Mouse (Mus musculus) liver, postnatal 0 days (tissue): ENCODE results near the gene Rasgrp2. TPM values are rescaled to one million over a fixed set of nuclear protein-coding genes. Genes with fewer than 3 reads are reported as not detected.

Experiments used
- ATAC-seq: fragments of 200-750 bp; cut with Nextera tagmentation; 2 replicates; pipeline ENCODE4 v1.8.0; 2017; ENCODE audit warnings: mild to moderate bottlenecking, moderate library complexity
- DNase-seq: peaks from one replicate; pipeline ENCODE4 v3.0.0-alpha.2; 2016
- H3K27ac ChIP-seq: fragments of 300-500 bp; sonication (generic); 2 replicates; pipeline ENCODE4 v1.5.1; 2014; ENCODE audit warnings: antibody characterized with exemption, moderate library complexity, mild to moderate bottlenecking, low read depth
- H3K27me3 ChIP-seq: fragments of 300-500 bp; sonication (generic); 2 replicates; pipeline ENCODE4 v1.6.1; 2014; ENCODE audit warnings: low read length, control low read depth, mixed read lengths; ENCODE audit not compliant: insufficient read depth
- H3K36me3 ChIP-seq: fragments of 300-500 bp; sonication (generic); replicated peaks from 2 replicates; pipeline ENCODE4 v1.6.1; 2014; ENCODE audit warnings: mild to moderate bottlenecking, control low read depth, low read length, moderate library complexity, mixed read lengths; ENCODE audit not compliant: insufficient read depth
- H3K4me1 ChIP-seq: fragments of 300-500 bp; sonication (generic); 2 replicates; pipeline ENCODE4 v1.6.1; 2014; ENCODE audit warnings: antibody characterized with exemption, mild to moderate bottlenecking, control low read depth; ENCODE audit not compliant: insufficient read depth
- H3K4me2 ChIP-seq: fragments of 300-500 bp; sonication (generic); 2 replicates; pipeline ENCODE4 v1.6.1; 2014; ENCODE audit warnings: low read depth, mild to moderate bottlenecking, low read length, moderate library complexity, mixed read lengths
- H3K4me3 ChIP-seq: fragments of 300-500 bp; sonication (generic); 2 replicates; pipeline ENCODE4 v1.5.1; 2014; ENCODE audit warnings: low read depth, low read length
- H3K9ac ChIP-seq: fragments of 300-500 bp; sonication (generic); replicated peaks from 2 replicates; pipeline ENCODE4 v1.6.1; 2014; ENCODE audit warnings: mild to moderate bottlenecking, moderate library complexity
- H3K9me3 ChIP-seq: fragments of 300-500 bp; sonication (generic); 2 replicates; pipeline ENCODE4 v1.6.1; 2016; ENCODE audit warnings: mild to moderate bottlenecking, control low read depth, low read length, mixed read lengths
- CTCF ChIP-seq: sonication (generic); IDR thresholded peaks from 2 replicates; pipeline ENCODE4 v1.5.1; 2016; ENCODE audit warnings: antibody characterized with exemption, low read depth
- EP300 ChIP-seq: IDR thresholded peaks from 2 replicates; pipeline ENCODE4 v1.6.1; 2016; ENCODE audit warnings: antibody characterized with exemption, low read depth, mild to moderate bottlenecking
- WGBS: fragments of 180-500 bp; shearing (Covaris S2); extraction: QIAGEN DNeasy Blood & Tissue Kit; methylation state at CpG from one replicate; pipeline ENCODE4 v1.1.7; 2014; ENCODE audit not compliant: insufficient replicate concordance; 5-methylcytosine and 5-hydroxymethylcytosine counted together
- polyA plus RNA-seq: library from polyadenylated mRNA; unstranded; fragments of >200 nt; fragmentation: Nextera tagmentation; extraction: Ambion mirVana; gene quantifications from 2 replicates; pipeline ENCODE4 v1.2.1, GENCODE M21; 2015

Rasgrp2 gene
- polyA plus RNA-seq, 1 experiment from 2014 or later = 90.7 TPM

DNA sequence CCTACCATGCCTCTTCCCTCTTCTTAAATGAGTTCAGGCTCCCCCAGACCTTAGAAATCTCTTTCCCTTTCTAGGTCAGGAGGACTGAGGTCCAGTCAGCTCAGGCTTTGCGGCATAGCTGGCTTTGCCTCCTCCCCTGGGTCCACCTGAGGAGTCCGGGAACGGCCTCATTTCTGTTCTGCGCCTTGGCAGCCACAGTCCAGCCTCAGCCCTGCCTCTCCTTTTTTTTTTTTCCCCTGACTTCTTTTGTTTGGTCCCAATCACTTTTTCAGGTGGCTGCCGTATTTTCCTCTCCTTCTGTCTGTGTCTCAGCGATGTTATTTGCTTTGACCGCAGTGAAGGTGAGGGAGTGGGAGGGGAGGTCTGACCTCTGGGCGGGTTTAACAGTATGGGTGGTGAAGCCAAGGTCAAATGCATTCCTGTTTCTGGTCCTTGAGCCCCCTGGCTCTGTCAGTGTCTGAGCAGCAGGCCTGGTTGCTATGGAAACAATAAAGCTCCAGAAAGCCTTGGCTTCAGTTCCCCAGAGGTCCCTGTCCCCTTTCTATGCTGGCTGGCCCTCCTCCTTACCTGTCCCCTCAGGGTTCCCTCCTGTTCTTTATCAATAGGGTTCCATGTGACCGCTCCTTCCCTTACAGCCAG is 53.7 kb downstream of the Rasgrp2 start:
- Histone ChIP-seq H3K9ac (no peak overlapping the region), H3K4me2 (no peak overlapping the region), H3K9me3 (no peaks in the 10 kb centered on the region), H3K36me3 (no peaks in the 10 kb centered on the region), H3K27ac (no peak overlapping the region), H3K4me1 (peaks cover 6% of the 10 kb centered on the region; the same call in 1 of the 2 replicates), H3K4me3 (no peak overlapping the region), H3K27me3 (0 out of 2 replicates have a peak, but pooled peaks cover 5% of the 10 kb centered on the region)
- DNase-seq = no peak
- ATAC-seq = no peak
- 68% methylated on average over 9 of the region's 9 CpGs for WGBS
- TF ChIP-seq EP300 (no peak), CTCF (no peak)

DNA sequence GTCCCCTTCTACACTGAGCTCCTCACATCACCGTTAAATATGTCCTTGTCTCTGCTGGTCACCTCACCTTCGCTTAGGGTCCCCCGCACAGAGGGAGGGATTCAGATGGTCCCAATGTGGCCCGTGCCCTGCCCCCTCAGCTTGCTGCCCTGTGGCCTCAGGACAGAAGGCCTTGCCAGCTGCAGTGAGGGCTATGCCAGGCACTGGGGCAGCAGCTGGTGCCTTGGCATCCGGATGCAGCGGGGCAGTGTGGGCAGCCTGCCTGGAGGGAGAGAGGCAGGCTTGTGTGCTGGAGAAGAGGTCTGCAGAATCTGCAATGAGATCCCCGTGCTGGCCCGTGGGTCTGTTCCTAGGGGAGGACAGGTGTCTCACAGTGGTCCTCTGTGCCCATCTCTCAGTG is 54.2 kb downstream of the Rasgrp2 start:
- ATAC-seq (no peak), DNase-seq (no peak)
- no peak overlapping the region for H3K9ac ChIP-seq
- H3K4me2 ChIP-seq = no peak overlapping the region
- 0 out of 2 replicates have a peak, but pooled peaks cover 5% of the 10 kb centered on the region for H3K27me3 ChIP-seq
- 70% methylated on average over 8 of the region's 8 CpGs for WGBS
- H3K4me3 ChIP-seq = no peak overlapping the region
- H3K9me3 ChIP-seq = no peaks in the 10 kb centered on the region
- peaks cover 1% of the 10 kb centered on the region; the same call in 1 of the 2 replicates for H3K4me1 ChIP-seq
- TF ChIP-seq CTCF (no peak), EP300 (no peak)
- no peaks in the 10 kb centered on the region for H3K36me3 ChIP-seq
- no peak overlapping the region for H3K27ac ChIP-seq

DNA sequence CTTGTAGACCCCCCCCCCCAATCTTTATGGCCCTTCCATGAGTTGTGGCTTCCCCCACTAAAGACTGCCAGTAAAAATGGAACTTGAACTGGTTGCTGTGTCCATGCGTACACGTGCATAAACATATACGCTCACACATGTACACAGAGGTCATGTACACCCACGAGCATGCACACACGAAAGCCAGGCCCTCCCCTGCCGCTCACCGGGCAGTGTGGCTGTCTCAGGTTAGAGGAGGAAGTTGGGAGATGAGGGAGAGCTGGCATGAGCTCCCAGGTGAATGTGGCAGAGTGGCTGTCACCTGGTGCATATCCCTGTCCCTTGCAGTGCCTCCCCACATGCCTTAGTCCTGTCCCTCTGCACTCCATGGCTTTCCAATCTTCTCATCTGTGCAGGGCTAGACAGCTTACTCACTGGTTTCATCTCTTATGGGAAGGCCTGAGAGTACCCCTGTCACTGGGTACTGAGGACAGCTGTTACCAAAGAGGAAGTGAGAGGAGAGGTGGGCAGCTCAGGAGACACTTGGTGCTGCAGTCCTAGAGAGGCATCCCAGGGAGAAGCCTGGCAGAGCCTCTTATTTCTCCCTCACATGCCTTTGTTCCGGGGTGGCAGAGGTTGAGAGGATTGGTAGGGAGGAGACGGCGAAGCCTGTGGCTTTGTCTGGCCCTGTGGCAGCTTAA is 55.0 kb downstream of the Rasgrp2 start:
- H3K9me3 ChIP-seq = no peaks in the 10 kb centered on the region
- no peak for DNase-seq

DNA sequence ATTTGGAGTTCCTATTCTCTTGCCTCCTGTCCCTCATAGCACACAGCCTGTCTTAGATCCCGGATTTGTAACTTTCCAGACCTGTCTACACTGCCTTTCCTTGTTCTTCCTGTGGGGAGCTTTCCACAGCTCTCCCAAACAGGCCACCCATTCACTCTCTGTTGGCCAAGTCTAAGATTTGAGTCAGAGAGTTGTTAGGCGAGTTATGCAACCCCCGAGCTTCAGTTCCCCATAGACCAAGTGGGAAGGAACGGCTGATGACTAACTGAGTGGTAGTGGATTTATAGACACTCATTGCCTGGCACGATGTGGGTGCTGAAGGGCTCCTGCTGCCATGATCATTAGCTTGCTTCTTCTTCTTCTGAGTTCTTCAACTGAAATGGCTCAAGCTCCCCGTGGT is 60.4 kb downstream of the Rasgrp2 start:
- no peaks in the 10 kb centered on the region for H3K36me3 ChIP-seq
- H3K4me2 ChIP-seq = no peak overlapping the region
- no peak overlapping the region for H3K4me3 ChIP-seq
- no peak overlapping the region for H3K9ac ChIP-seq
- no peaks in the 10 kb centered on the region for H3K9me3 ChIP-seq
- WGBS = 61% methylated on average over 6 of the region's 6 CpGs
- H3K27me3 ChIP-seq = no peaks in the 10 kb centered on the region
- no peak overlapping the region for H3K27ac ChIP-seq
- no peak for TF ChIP-seq CTCF
- TF ChIP-seq EP300 = no peak
- no peaks in the 10 kb centered on the region for H3K4me1 ChIP-seq
- DNase-seq (no peak), ATAC-seq (no peak)

More for the DNA sequence above, 55.0 kb downstream of the Rasgrp2 start:
- WGBS = 56% methylated on average over 10 of the region's 10 CpGs
- Histone ChIP-seq H3K27ac (no peak overlapping the region), H3K4me2 (no peak overlapping the region), H3K4me1 (no peaks in the 10 kb centered on the region), H3K4me3 (no peak overlapping the region), H3K27me3 (0 out of 2 replicates have a peak, but pooled peaks cover 5% of the 10 kb centered on the region), H3K36me3 (no peaks in the 10 kb centered on the region), H3K9ac (no peak overlapping the region)
- no peak for TF ChIP-seq CTCF
- TF ChIP-seq EP300 = no peak
- no peak for ATAC-seq

GRCm38 (mm10) chr19:6462841-6463240 is 63.7 kb downstream of the Rasgrp2 start:
- no peaks in the 10 kb centered on the region for H3K36me3 ChIP-seq
- H3K27me3 ChIP-seq = no peaks in the 10 kb centered on the region
- H3K4me3 ChIP-seq = no peak overlapping the region
- no peaks in the 10 kb centered on the region for H3K4me1 ChIP-seq
- 54% methylated on average over 6 of the region's 6 CpGs for WGBS
- H3K9me3 ChIP-seq = no peaks in the 10 kb centered on the region
- no peak for DNase-seq
- no peak overlapping the region for H3K9ac ChIP-seq
- no peak overlapping the region for H3K27ac ChIP-seq
- no peak overlapping the region for H3K4me2 ChIP-seq
- ATAC-seq = no peak
- no peak for TF ChIP-seq EP300
- TF ChIP-seq CTCF = no peak

DNA sequence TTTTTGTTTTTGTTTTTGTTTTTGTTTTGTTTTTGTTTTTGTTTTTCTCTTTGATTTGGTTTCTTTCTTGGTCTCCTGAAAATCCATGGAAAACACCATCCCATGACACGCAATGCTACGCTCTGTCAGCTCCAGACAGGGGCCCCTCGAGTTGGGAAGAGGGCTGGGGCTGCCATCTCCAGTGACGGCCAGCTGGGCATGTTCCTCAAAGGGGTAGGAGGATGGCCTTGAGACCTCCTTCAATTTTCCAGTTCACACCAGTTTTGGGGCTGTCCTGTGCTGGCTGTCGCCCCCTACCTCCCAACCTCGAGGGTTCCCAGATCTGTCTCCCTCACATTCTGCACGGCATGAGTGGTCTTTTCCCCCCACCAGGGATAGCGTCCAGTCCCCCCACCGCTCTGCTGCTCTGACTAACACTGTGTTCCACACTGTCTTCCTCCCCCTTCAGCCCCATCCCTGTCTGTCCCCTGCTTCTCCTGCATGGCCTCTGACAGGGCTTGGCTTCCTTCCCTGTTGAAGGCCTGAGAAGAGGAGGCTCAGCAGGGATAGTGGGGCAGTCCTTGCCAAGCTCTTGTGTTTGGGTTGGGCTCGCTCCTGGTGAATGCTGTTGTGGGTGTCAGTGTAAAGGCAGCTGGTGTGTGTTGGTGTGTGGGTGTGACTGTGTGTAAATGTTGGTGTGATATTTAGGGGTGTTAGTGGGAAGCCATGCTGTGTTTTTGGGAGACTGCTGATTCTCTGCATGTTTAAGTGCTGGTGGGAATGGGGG is 65.3 kb downstream of the Rasgrp2 start:
- TF ChIP-seq EP300 (no peak), CTCF (no peak)
- no peak overlapping the region for H3K27ac ChIP-seq
- DNase-seq (no peak), ATAC-seq (no peak)
- H3K4me3 ChIP-seq = no peak overlapping the region
- H3K4me1 ChIP-seq = no peaks in the 10 kb centered on the region
- no peak overlapping the region for H3K9ac ChIP-seq
- WGBS = 52% methylated on average over 10 of the region's 10 CpGs
- H3K9me3 ChIP-seq = no peaks in the 10 kb centered on the region
- H3K4me2 ChIP-seq = no peak overlapping the region
- H3K27me3 ChIP-seq = no peaks in the 10 kb centered on the region
- H3K36me3 ChIP-seq = no peaks in the 10 kb centered on the region

Other genes starting within 250 kb of the Rasgrp2 start
- not detected in 2 replicates for gene Majin, start 215.0 kb upstream of the Rasgrp2 start, polyA plus RNA-seq
- gene Gpha2, start 173.0 kb upstream of the Rasgrp2 start, polyA plus RNA-seq = not detected in 2 replicates
- 3.2 and 3.8 TPM in 2 replicates for gene Ppp2r5b, start 163.5 kb upstream of the Rasgrp2 start, polyA plus RNA-seq
- 3.4 and 3.8 TPM in 2 replicates for gene Atg2a, start 157.7 kb upstream of the Rasgrp2 start, polyA plus RNA-seq
- gene Ehd1, start 122.6 kb upstream of the Rasgrp2 start, polyA plus RNA-seq = 36.4 and 36.9 TPM in 2 replicates
- gene Cdc42bpg, start 92.9 kb upstream of the Rasgrp2 start, polyA plus RNA-seq = 0.27 and 0.35 TPM in 2 replicates
- 10.0 and 11.1 TPM in 2 replicates for gene Men1, start 64.4 kb upstream of the Rasgrp2 start, polyA plus RNA-seq
- 5.6 and 5.7 TPM in 2 replicates for gene Map4k2, start 58.2 kb upstream of the Rasgrp2 start, polyA plus RNA-seq
- 34.6 and 35.7 TPM in 2 replicates for gene Sf1, start 35.6 kb upstream of the Rasgrp2 start, polyA plus RNA-seq
- 2.5 and 8.9 TPM in 2 replicates for gene Pygm, start 14.9 kb upstream of the Rasgrp2 start, polyA plus RNA-seq
- 0.96 and 0.97 TPM in 2 replicates for gene Nrxn2, start 19.4 kb downstream of the Rasgrp2 start, polyA plus RNA-seq
- gene Slc22a12, start 143.7 kb downstream of the Rasgrp2 start, polyA plus RNA-seq = not detected in 2 replicates